Mouse (Mus musculus) frontal cortex, postnatal 25 days (tissue): ENCODE results near the gene Xrra1.
"Not testable (repeated sequence)": the region's sequence is repeated elsewhere in the genome, so short reads cannot be mapped to it uniquely, and the experiment has no call there.

Experiments
- DNase-seq, 2 experiments: peaks; one replicate each; pipeline ENCODE4 v3.0.0; 2022; ENCODE audit warnings: low spot score in 2 of 2

The Xrra1 gene

GRCm38 (mm10) chr7:99896905-99897304, 38.0 kb downstream of the Xrra1 start:
- no peak for DNase-seq

GRCm38 (mm10) chr7:99902208-99902607, 43.3 kb downstream of the Xrra1 start:
- DNase-seq: no peak

GRCm38 (mm10) chr7:99902918-99903665, 44.2 kb downstream of the Xrra1 start:
- no peak for DNase-seq

- no peak for DNase-seq
Measured at GRCm38 (mm10) chr7:99904421-99905005, 45.6 kb downstream of the Xrra1 start.

GRCm38 (mm10) chr7:99906346-99906745, 47.4 kb downstream of the Xrra1 start:
- DNase-seq: no peak

- DNase-seq: no peak
Measured at GRCm38 (mm10) chr7:99907463-99907862, 48.5 kb downstream of the Xrra1 start.

GRCm38 (mm10) chr7:99911038-99911437, 52.1 kb downstream of the Xrra1 start:
- DNase-seq: no peak

GRCm38 (mm10) chr7:99914316-99914715, 55.4 kb downstream of the Xrra1 start:
- DNase-seq: no peak

- no peak for DNase-seq
Measured at GRCm38 (mm10) chr7:99915511-99915910, 56.6 kb downstream of the Xrra1 start.

- no peak for DNase-seq
Measured at GRCm38 (mm10) chr7:99916741-99917319, 57.9 kb downstream of the Xrra1 start.

- peak in 1 of 2 experiments; percentile 21 for DNase-seq
Measured at GRCm38 (mm10) chr7:99917320-99917844, 58.5 kb downstream of the Xrra1 start.

GRCm38 (mm10) chr7:99919164-99919563, 60.2 kb downstream of the Xrra1 start:
- DNase-seq: no peak

GRCm38 (mm10) chr7:99919971-99920370, 61.1 kb downstream of the Xrra1 start:
- DNase-seq: no peak

- DNase-seq: no peak
Measured at GRCm38 (mm10) chr7:99920416-99920815, 61.5 kb downstream of the Xrra1 start.

- DNase-seq: peak; percentile 58 to 65
Measured at GRCm38 (mm10) chr7:99926916-99927714, 68.2 kb downstream of the Xrra1 start.

- no peak for DNase-seq
Measured at GRCm38 (mm10) chr7:99935758-99936157, 76.8 kb downstream of the Xrra1 start.

- no peak for DNase-seq
Measured at GRCm38 (mm10) chr7:99940669-99941068, 81.8 kb downstream of the Xrra1 start.

- no peak for DNase-seq
Measured at GRCm38 (mm10) chr7:99944520-99944919, 85.6 kb downstream of the Xrra1 start.

GRCm38 (mm10) chr7:99945012-99945411, 86.1 kb downstream of the Xrra1 start:
- not testable (repeated sequence) for DNase-seq

- no peak for DNase-seq
Measured at GRCm38 (mm10) chr7:99945939-99946338, 87.0 kb downstream of the Xrra1 start.

- DNase-seq: no peak
Measured at GRCm38 (mm10) chr7:99946356-99946755, 87.4 kb downstream of the Xrra1 start.

- peak; percentile 69 to 79 for DNase-seq
Measured at GRCm38 (mm10) chr7:99947329-99947728, 88.4 kb downstream of the Xrra1 start.
